Mouse (Mus musculus) brain, adult 2 months (tissue): ENCODE measurements around the gene St8sia1.

Experiments
- DNase-seq: peaks from one replicate; pipeline ENCODE4 v3.0.0; 2011; ENCODE audit warnings: low read depth, low spot score

The St8sia1 gene

GRCm38 (mm10) chr6:142825449-142825848 is 138.8 kb downstream of the St8sia1 start:
- DNase-seq: peak; percentile 51

GRCm38 (mm10) chr6:142823008-142823787 is 141.1 kb downstream of the St8sia1 start:
- no peak for DNase-seq

DNA sequence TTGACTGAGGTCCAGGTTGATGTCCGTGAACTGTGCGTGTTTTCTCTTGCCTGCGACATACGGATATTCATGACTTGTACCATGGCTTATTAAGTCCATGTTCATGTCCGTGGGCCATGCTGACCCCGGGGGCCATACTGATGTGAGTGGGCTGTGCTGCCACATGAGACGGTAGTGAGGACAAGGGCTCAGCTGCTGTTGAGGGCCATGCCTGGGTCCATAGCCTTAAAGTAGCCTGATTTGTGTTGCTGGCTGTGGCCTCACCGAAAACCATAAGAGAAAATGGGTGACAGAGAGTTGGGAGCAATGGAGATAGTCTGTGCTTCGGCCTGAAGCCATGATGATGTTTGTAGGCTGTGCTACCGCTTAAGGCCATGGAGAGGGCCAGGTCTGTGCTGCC is 145.9 kb downstream of the St8sia1 start:
- no peak for DNase-seq

DNA sequence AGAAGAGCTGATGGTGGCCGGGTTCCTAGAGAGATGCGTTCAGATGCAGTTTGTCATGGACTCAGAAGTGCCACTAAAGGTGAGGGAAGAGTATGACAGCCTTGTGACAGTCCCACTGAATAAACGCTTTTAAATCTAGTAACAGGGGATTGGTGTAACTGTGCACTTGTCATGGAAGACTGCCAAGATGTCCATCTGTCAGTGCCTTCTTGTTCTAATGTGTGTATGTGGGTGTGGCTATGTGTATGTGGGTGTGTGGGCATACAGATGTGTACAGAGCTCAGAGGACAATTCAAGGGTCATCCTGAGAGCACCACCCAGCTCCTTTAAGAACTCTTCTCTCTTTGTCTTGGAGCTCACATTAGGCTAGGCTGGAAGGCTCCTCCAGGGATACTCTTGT is 148.7 kb downstream of the St8sia1 start:
- peak; percentile 16 for DNase-seq

DNA sequence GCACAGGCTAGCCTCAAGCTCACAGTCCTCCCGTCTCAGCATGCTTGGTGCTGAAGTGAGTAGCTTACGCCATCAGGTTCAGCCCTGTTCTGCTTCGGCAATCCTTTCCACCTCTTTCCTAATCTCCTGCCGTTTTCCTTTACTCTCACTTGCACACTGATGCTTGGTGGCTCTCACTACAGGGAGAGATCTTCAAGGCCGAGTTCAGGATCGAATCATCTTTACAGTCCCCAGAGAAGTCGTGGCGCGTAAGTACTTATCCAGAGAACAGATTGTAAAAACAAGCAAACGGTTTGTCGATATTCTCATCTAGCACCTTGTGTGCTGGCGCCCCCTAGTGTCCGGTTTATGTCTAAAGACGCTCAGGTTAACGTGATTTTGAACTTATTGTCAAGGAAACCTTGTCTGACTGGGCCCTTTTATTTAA is 149.7 kb downstream of the St8sia1 start:
- DNase-seq: peak; percentile 94

GRCm38 (mm10) chr6:142814011-142814410 is 150.2 kb downstream of the St8sia1 start:
- DNase-seq: no peak

DNA sequence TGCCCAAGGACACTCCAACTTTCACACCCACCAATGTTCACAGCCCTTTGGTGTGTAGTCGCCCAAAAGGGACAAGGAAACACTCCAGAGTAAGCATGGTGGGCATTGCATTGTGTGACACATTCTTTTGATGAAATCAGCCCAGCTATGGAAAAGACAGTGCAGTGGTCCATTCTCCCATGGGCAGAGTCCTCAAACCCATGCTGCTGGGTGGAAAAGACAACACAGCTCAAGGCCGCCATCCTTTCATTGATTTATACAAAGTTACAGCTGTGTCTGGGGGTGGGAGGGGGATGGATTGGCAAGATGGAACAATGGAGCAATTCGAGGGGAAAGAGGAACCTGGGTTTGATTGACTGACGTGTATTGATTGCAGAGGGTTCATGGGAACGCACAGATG is 151.3 kb downstream of the St8sia1 start:
- DNase-seq: no peak

- DNase-seq: no peak
Measured at GRCm38 (mm10) chr6:142810239-142810638, 154.0 kb downstream of the St8sia1 start.

- DNase-seq: no peak
Measured at GRCm38 (mm10) chr6:142809373-142810098, 154.7 kb downstream of the St8sia1 start.

DNA sequence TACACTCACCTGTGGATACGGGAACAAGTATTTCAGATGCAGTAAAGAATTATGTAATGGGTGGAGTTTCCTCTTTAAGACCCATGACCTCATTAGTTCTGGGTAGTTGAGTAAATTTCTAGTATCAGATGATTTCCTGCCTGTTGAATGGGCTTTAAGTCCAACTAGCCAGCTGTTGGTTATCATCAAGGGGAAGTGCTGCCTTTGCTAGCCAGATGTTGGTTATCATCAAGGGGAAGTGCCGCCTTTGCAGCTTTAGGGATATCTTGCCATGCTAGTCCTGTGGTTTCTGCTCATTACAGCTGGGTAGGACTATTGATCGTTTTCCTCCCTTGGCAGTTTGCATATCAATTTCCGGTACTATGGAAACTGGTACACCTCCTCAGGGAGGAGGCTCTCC is 157.9 kb downstream of the St8sia1 start:
- no peak for DNase-seq

DNA sequence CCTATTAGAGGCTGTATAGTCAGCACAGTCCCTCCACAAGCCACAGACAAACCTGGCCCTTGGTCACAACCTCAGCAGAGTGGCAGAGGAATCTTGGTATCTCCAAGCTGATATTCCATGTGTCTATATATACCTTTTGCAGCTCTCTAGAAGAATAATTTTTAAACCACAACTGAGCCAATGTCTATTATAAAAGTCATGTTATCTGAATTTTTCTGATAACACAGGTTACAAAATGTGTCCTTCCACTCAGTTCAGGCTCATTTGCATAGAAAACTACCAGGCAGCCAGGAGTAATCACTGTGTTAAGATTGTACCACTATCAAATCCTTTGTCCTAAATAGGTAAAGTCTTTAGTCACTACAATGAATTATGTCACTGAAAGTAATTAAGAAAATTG is 159.8 kb downstream of the St8sia1 start, which contains the start of gene Sult6b2:
Gene Sult6b2 (minus strand): TSS at position 101 of the 400 bp plus-strand sequence.
- no peak for DNase-seq

- DNase-seq: no peak
Measured at GRCm38 (mm10) chr6:142802617-142803525, 161.4 kb downstream of the St8sia1 start.

DNA sequence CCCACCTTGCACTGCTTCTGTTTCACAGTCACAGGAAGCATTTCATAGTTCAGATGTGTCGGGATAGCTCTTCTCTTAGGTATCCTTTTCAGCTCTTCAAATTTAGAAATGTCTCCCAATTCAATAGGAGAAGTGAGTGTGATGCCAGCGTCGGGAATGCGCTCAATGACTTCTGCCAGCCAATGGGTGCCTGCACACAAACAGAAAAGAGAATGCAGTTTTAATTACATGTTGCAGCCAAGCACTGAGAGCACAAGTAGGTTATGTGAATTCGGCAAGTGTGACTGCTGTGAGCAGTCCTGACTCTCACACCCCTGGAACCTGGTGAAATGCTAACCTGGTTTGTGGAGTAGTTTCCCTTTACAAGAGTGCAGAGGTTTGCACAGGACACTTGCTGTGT is 162.6 kb downstream of the St8sia1 start:
- no peak for DNase-seq

DNA sequence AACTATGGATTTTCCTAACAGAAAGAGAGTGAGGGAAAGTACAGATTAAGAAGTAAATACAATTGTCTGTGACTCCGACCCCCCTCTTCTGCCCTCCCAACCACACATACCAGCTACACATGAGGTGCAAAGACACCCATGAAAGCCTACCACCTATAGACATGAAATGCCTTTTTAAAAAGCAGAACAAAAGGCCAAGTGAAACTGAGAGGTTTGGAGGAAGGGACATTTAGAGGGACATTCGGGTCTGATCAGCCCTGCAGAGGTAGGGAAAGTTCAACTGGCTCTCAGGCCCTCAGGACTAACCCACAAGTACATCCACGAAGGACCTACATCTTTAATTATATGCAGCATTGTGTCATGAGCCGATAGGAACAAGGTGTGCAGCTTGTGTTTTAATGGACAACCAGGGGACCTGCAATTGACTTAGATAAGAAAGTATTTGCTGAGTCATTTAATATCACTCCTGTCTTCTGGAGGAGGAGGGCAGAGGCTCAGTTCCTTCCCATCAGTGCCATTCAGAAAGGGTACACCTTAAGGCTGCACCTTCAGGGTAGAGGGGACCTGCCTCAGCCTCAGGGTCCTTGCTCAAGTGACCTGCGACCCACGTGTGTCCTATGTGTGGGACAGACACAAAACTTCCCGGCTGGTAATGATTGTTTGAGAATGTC is 164.4 kb downstream of the St8sia1 start:
- DNase-seq: no peak

- DNase-seq: no peak
Measured at GRCm38 (mm10) chr6:142798837-142799236, 165.4 kb downstream of the St8sia1 start.

- no peak for DNase-seq
Measured at GRCm38 (mm10) chr6:142797996-142798395, 166.3 kb downstream of the St8sia1 start.

GRCm38 (mm10) chr6:142795655-142796441 is 168.4 kb downstream of the St8sia1 start:
- no peak for DNase-seq

DNA sequence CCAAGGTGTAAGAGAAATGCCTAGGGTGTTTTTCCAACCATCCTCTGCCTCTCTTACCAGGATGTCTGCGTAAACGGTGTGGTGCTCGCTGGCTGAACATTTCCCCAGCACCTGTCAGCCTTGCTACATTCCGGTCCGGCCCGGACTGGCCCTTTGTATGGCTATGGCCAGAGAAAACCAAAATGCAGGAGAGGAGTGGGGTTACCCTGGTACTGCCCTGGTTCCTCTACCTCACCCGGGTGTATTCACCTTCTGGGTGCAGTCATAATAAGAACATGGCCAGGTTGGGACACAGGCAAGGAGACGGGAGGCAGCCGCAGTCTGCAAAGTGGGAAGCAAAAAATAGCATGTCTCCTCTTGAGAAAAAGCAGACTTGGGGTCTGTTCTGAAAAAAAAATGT is 169.2 kb downstream of the St8sia1 start:
- no peak for DNase-seq

GRCm38 (mm10) chr6:142793468-142793867 is 170.8 kb downstream of the St8sia1 start:
- DNase-seq: peak; percentile 41

GRCm38 (mm10) chr6:142792241-142792968 is 171.8 kb downstream of the St8sia1 start:
- no peak for DNase-seq
